Mouse (Mus musculus): ENCODE data around the gene Rangap1.
A peak's percentile ranks its signal among the peaks of the same experiment; 100 is the strongest.
"Not testable (repeated sequence)": the region's sequence is repeated elsewhere in the genome, so short reads cannot be mapped to it uniquely, and the experiment has no call there.

Gene Rangap1

GRCm38 (mm10) chr15:81739924-81740323, 5.4 kb downstream of the Rangap1 start:
- no peak for DNase-seq

- DNase-seq: no peak
Observed at GRCm38 (mm10) chr15:81739296-81739695, 6.0 kb downstream of the Rangap1 start.

GRCm38 (mm10) chr15:81735075-81735474, 10.3 kb downstream of the Rangap1 start:
- DNase-seq: no peak

- peak; percentile 97 to 99 for DNase-seq
Observed at GRCm38 (mm10) chr15:81729792-81730635, 15.3 kb downstream of the Rangap1 start.

GRCm38 (mm10) chr15:81729241-81729791, 16.0 kb downstream of the Rangap1 start:
- peak; percentile 52 to 53 for DNase-seq

- DNase-seq: no peak
Observed at GRCm38 (mm10) chr15:81725965-81726364, 19.4 kb downstream of the Rangap1 start.

GRCm38 (mm10) chr15:81723653-81724052, 21.7 kb downstream of the Rangap1 start:
- no peak for DNase-seq

GRCm38 (mm10) chr15:81722361-81722760, 23.0 kb downstream of the Rangap1 start:
- DNase-seq: no peak

- no peak for DNase-seq
Observed at GRCm38 (mm10) chr15:81719139-81719531, 26.2 kb downstream of the Rangap1 start.

GRCm38 (mm10) chr15:81718336-81719138, 26.8 kb downstream of the Rangap1 start:
- DNase-seq: no peak

GRCm38 (mm10) chr15:81713742-81714141, 31.6 kb downstream of the Rangap1 start:
- DNase-seq: no peak

- no peak for DNase-seq
Observed at GRCm38 (mm10) chr15:81710801-81711200, 34.5 kb downstream of the Rangap1 start.

- DNase-seq: no peak
Observed at GRCm38 (mm10) chr15:81709686-81710085, 35.6 kb downstream of the Rangap1 start.

GRCm38 (mm10) chr15:81708991-81709390, 36.3 kb downstream of the Rangap1 start:
- no peak for DNase-seq

- DNase-seq: no peak
Observed at GRCm38 (mm10) chr15:81703094-81703489, 42.2 kb downstream of the Rangap1 start.

GRCm38 (mm10) chr15:81702306-81703093, 42.8 kb downstream of the Rangap1 start:
- no peak for DNase-seq

- DNase-seq: not testable (repeated sequence)
Observed at GRCm38 (mm10) chr15:81701350-81701749, 44.0 kb downstream of the Rangap1 start.

GRCm38 (mm10) chr15:81700601-81701000, 44.7 kb downstream of the Rangap1 start:
- DNase-seq: no peak

GRCm38 (mm10) chr15:81700161-81700560, 45.2 kb downstream of the Rangap1 start:
- no peak for DNase-seq

- no peak for DNase-seq
Observed at GRCm38 (mm10) chr15:81698532-81698931, 46.8 kb downstream of the Rangap1 start.

GRCm38 (mm10) chr15:81697847-81698246, 47.5 kb downstream of the Rangap1 start:
- DNase-seq: peak; percentile 49 to 56

GRCm38 (mm10) chr15:81697175-81697574, 48.2 kb downstream of the Rangap1 start, which contains the start of gene Chadl:
TSS of gene Chadl (minus strand) at chr15:81697287.
- peak in 1 of 2 experiments; percentile 31 for DNase-seq

- DNase-seq: peak in 1 of 2 experiments; percentile 11
Observed at GRCm38 (mm10) chr15:81694891-81695290, 50.4 kb downstream of the Rangap1 start.

Measured in cerebellum, adult 18-20 months (tissue).